Mouse (Mus musculus): ENCODE measurements around the gene Tcap. TPM values are rescaled to one million over a fixed set of nuclear protein-coding genes. Genes with fewer than 3 reads are reported as not detected.

Gene Tcap
- polyA plus RNA-seq, 1 experiment from 2014 or later = 8.4 TPM

- H3K9me3 ChIP-seq (replicated peaks) = no peaks in the 10 kb centered on the region
- H3K4me2 ChIP-seq (replicated peaks) = no peak overlapping the region
- H3K36me3 ChIP-seq = no peaks in the 10 kb centered on the region
- 32% methylated on average over 6 of the region's 6 CpGs for WGBS
- no peak for ATAC-seq (ENCODE audit: insufficient number of reproducible peaks, low FRiP score, low TSS enrichment, low read depth)
- H3K27me3 ChIP-seq = no peaks in the 10 kb centered on the region; the same call in 1 of the 2 replicates
- H3K4me1 ChIP-seq = peaks cover 41% of the 10 kb centered on the region
- H3K27ac ChIP-seq (replicated peaks) = peak overlapping the region; percentile 88
- H3K9ac ChIP-seq = no peak overlapping the region
- no peak overlapping the region for H3K4me3 ChIP-seq (replicated peaks)
These were observed 10.7 kb downstream of the Tcap start for GRCm38 (mm10) chr11:98394301-98394700.

- no peak overlapping the region for H3K4me3 ChIP-seq (replicated peaks)
- peaks cover 47% of the 10 kb centered on the region for H3K4me1 ChIP-seq
- no peaks in the 10 kb centered on the region for H3K9me3 ChIP-seq (replicated peaks)
- H3K27ac ChIP-seq (replicated peaks) = peak overlapping the region; percentile 88; the same call in 1 of the 2 replicates
- H3K27me3 ChIP-seq = no peaks in the 10 kb centered on the region; the same call in 1 of the 2 replicates
- ATAC-seq (ENCODE audit: insufficient number of reproducible peaks, low FRiP score, low TSS enrichment, low read depth) = no peak
- WGBS = 44% methylated on average over 4 of the region's 4 CpGs
- no peak overlapping the region for H3K9ac ChIP-seq
- H3K4me2 ChIP-seq (replicated peaks) = no peak overlapping the region
- no peaks in the 10 kb centered on the region for H3K36me3 ChIP-seq
These were observed 11.4 kb downstream of the Tcap start for GRCm38 (mm10) chr11:98395041-98395440.

- Histone ChIP-seq H3K27me3 (no peaks in the 10 kb centered on the region), H3K36me3 (no peaks in the 10 kb centered on the region), H3K4me2 (replicated peaks) (no peak overlapping the region), H3K9ac (no peak overlapping the region), H3K4me1 (peaks cover 36% of the 10 kb centered on the region), H3K27ac (replicated peaks) (no peak overlapping the region), H3K9me3 (replicated peaks) (no peaks in the 10 kb centered on the region), H3K4me3 (replicated peaks) (no peak overlapping the region)
- 89% methylated on average over 7 of the region's 7 CpGs for WGBS
- no peak for ATAC-seq (ENCODE audit: insufficient number of reproducible peaks, low FRiP score, low TSS enrichment, low read depth)
These were observed 14.3 kb downstream of the Tcap start for GRCm38 (mm10) chr11:98397946-98398345.

GRCm38 (mm10) chr11:98400161-98400726, 16.6 kb downstream of the Tcap start, which contains the start of gene Pgap3:
TSS of gene Pgap3 (minus strand) at chr11:98400490.
- Histone ChIP-seq H3K36me3 (no peaks in the 10 kb centered on the region), H3K27me3 (no peaks in the 10 kb centered on the region; the same call in 1 of the 2 replicates), H3K9ac (peak within 1 kb of the TSS; percentile 60; the same call in 1 of the 2 replicates), H3K4me3 (replicated peaks) (peak within 1 kb of the TSS; percentile 70), H3K27ac (replicated peaks) (peak within 1 kb of the TSS; percentile 96), H3K4me1 (peaks cover 14% of the 10 kb centered on the region), H3K4me2 (replicated peaks) (peak within 1 kb of the TSS; percentile 63), H3K9me3 (replicated peaks) (no peaks in the 10 kb centered on the region)
- WGBS = under 1% methylated on average over 40 of the region's 40 CpGs
- ATAC-seq (ENCODE audit: insufficient number of reproducible peaks, low FRiP score, low TSS enrichment, low read depth) = peak; percentile 90

GRCm38 (mm10) chr11:98400816-98401215, 17.2 kb downstream of the Tcap start:
- Histone ChIP-seq H3K9me3 (replicated peaks) (no peaks in the 10 kb centered on the region), H3K36me3 (no peaks in the 10 kb centered on the region), H3K4me2 (replicated peaks) (peak overlapping the region; percentile 63), H3K4me1 (peaks cover 13% of the 10 kb centered on the region), H3K27ac (replicated peaks) (0 out of 2 replicates have a peak overlapping the region, but pooled peaks have one; percentile 96), H3K27me3 (no peaks in the 10 kb centered on the region; the same call in 1 of the 2 replicates), H3K4me3 (replicated peaks) (peak overlapping the region; percentile 70), H3K9ac (peak overlapping the region; percentile 60; the same call in 1 of the 2 replicates)
- WGBS = 52% methylated on average over 3 of the region's 3 CpGs
- no peak for ATAC-seq (ENCODE audit: insufficient number of reproducible peaks, low FRiP score, low TSS enrichment, low read depth)

GRCm38 (mm10) chr11:98406621-98407020, 23.0 kb downstream of the Tcap start:
- no peak overlapping the region for H3K9ac ChIP-seq
- H3K9me3 ChIP-seq (replicated peaks) = no peaks in the 10 kb centered on the region
- peaks cover 26% of the 10 kb centered on the region for H3K4me1 ChIP-seq
- 0 out of 2 replicates have a peak overlapping the region, but pooled peaks have one; percentile 12 for H3K27ac ChIP-seq (replicated peaks)
- H3K27me3 ChIP-seq = no peaks in the 10 kb centered on the region; the same call in 1 of the 2 replicates
- H3K4me3 ChIP-seq (replicated peaks) = no peak overlapping the region
- H3K36me3 ChIP-seq = no peaks in the 10 kb centered on the region
- no peak for ATAC-seq (ENCODE audit: insufficient number of reproducible peaks, low FRiP score, low TSS enrichment, low read depth)
- 59% methylated on average over 6 of the region's 6 CpGs for WGBS
- no peak overlapping the region for H3K4me2 ChIP-seq (replicated peaks)

- Histone ChIP-seq H3K9ac (no peak overlapping the region), H3K27ac (replicated peaks) (0 out of 2 replicates have a peak overlapping the region, but pooled peaks have one; percentile 48), H3K9me3 (replicated peaks) (no peaks in the 10 kb centered on the region), H3K4me1 (peaks cover 36% of the 10 kb centered on the region), H3K4me2 (replicated peaks) (peak overlapping the region; percentile 37), H3K27me3 (no peaks in the 10 kb centered on the region), H3K36me3 (no peaks in the 10 kb centered on the region), H3K4me3 (replicated peaks) (peak overlapping the region; percentile 16)
- WGBS = 43% methylated on average over 8 of the region's 8 CpGs
- ATAC-seq (ENCODE audit: insufficient number of reproducible peaks, low FRiP score, low TSS enrichment, low read depth) = no peak
These were observed 25.3 kb downstream of the Tcap start for GRCm38 (mm10) chr11:98408872-98409271.

GRCm38 (mm10) chr11:98409341-98409822, 25.8 kb downstream of the Tcap start:
- no peaks in the 10 kb centered on the region for H3K36me3 ChIP-seq
- peak overlapping the region; percentile 37 for H3K4me2 ChIP-seq (replicated peaks)
- H3K27ac ChIP-seq (replicated peaks) = peak overlapping the region; percentile 48; the same call in 1 of the 2 replicates
- H3K9me3 ChIP-seq (replicated peaks) = no peaks in the 10 kb centered on the region
- WGBS = 2% methylated on average over 10 of the region's 10 CpGs
- peaks cover 41% of the 10 kb centered on the region for H3K4me1 ChIP-seq
- H3K27me3 ChIP-seq = no peaks in the 10 kb centered on the region
- H3K9ac ChIP-seq = no peak overlapping the region
- peak overlapping the region; percentile 16 for H3K4me3 ChIP-seq (replicated peaks)
- ATAC-seq (ENCODE audit: insufficient number of reproducible peaks, low FRiP score, low TSS enrichment, low read depth) = peak; percentile 53

GRCm38 (mm10) chr11:98412273-98412796, 28.7 kb downstream of the Tcap start, which contains the start of gene Erbb2:
TSS of gene Erbb2 (plus strand) at chr11:98412470.
- ATAC-seq (ENCODE audit: insufficient number of reproducible peaks, low FRiP score, low TSS enrichment, low read depth) = peak; percentile 88
- WGBS = under 1% methylated on average over 45 of the region's 49 CpGs
- Histone ChIP-seq H3K4me2 (replicated peaks) (peak within 1 kb of the TSS; percentile 64), H3K27me3 (no peaks in the 10 kb centered on the region), H3K9ac (peak within 1 kb of the TSS; percentile 68), H3K27ac (replicated peaks) (peak within 1 kb of the TSS; percentile 97), H3K4me1 (peaks cover 59% of the 10 kb centered on the region), H3K9me3 (replicated peaks) (no peaks in the 10 kb centered on the region), H3K36me3 (0 out of 2 replicates have a peak, but pooled peaks cover 5% of the 10 kb centered on the region), H3K4me3 (replicated peaks) (peak within 1 kb of the TSS; percentile 62)

- under 1% methylated on average over 40 of the region's 40 CpGs for WGBS
- peak; percentile 55 for ATAC-seq (ENCODE audit: insufficient number of reproducible peaks, low FRiP score, low TSS enrichment, low read depth)
- peak overlapping the region; percentile 62 for H3K4me3 ChIP-seq (replicated peaks)
- H3K9me3 ChIP-seq (replicated peaks) = no peaks in the 10 kb centered on the region
- H3K27me3 ChIP-seq = no peaks in the 10 kb centered on the region
- H3K4me2 ChIP-seq (replicated peaks) = peak overlapping the region; percentile 64
- H3K4me1 ChIP-seq = peaks cover 60% of the 10 kb centered on the region
- peak overlapping the region; percentile 97 for H3K27ac ChIP-seq (replicated peaks)
- H3K36me3 ChIP-seq = 0 out of 2 replicates have a peak, but pooled peaks cover 5% of the 10 kb centered on the region
- H3K9ac ChIP-seq = peak overlapping the region; percentile 68
These were observed 29.2 kb downstream of the Tcap start for GRCm38 (mm10) chr11:98412797-98413301.

GRCm38 (mm10) chr11:98413731-98414130, 30.1 kb downstream of the Tcap start:
- Histone ChIP-seq H3K4me1 (peaks cover 65% of the 10 kb centered on the region), H3K27me3 (no peaks in the 10 kb centered on the region), H3K36me3 (0 out of 2 replicates have a peak, but pooled peaks cover 6% of the 10 kb centered on the region), H3K4me2 (replicated peaks) (peak overlapping the region; percentile 64), H3K9me3 (replicated peaks) (no peaks in the 10 kb centered on the region), H3K27ac (replicated peaks) (peak overlapping the region; percentile 97; the same call in 1 of the 2 replicates), H3K4me3 (replicated peaks) (peak overlapping the region; percentile 62), H3K9ac (peak overlapping the region; percentile 7; the same call in 1 of the 2 replicates)
- ATAC-seq (ENCODE audit: insufficient number of reproducible peaks, low FRiP score, low TSS enrichment, low read depth) = no peak
- WGBS = 16% methylated on average over 7 of the region's 7 CpGs
